Mouse (Mus musculus) ovary, postnatal 14 days (tissue): ENCODE measurements at regions not wholly inside any gene's neighbourhood (a gene's known extent, or its start where the extent isn't known, plus 50 kb on each side); places are given as distances from the start of the nearest gene placed in this dataset.

Experiments used
- DNase-seq: peaks from one replicate; pipeline ENCODE4 v3.0.0; 2022; ENCODE audit warnings: low spot score

- no peak for DNase-seq
Measured at GRCm38 (mm10) chr17:66252926-66253325, 129.6 kb downstream of the Ddx11 start.

GRCm38 (mm10) chr17:66259697-66260096 lies 136.4 kb downstream of the Ddx11 start:
- no peak for DNase-seq

GRCm38 (mm10) chr17:66262681-66263240 lies 139.4 kb downstream of the Ddx11 start:
- DNase-seq: no peak

GRCm38 (mm10) chr17:66263405-66263804 lies 140.1 kb downstream of the Ddx11 start:
- no peak for DNase-seq

- no peak for DNase-seq
Measured at GRCm38 (mm10) chr17:66266803-66267202, 143.5 kb downstream of the Ddx11 start.

- DNase-seq: no peak
Measured at GRCm38 (mm10) chr17:66267831-66268230, 144.5 kb downstream of the Ddx11 start.

- DNase-seq: no peak
Measured at GRCm38 (mm10) chr17:66269567-66269966, 146.2 kb downstream of the Ddx11 start.

- DNase-seq: no peak
Measured at GRCm38 (mm10) chr17:66271906-66272305, 148.6 kb downstream of the Ddx11 start.

GRCm38 (mm10) chr17:66276778-66277177 lies 153.5 kb downstream of the Ddx11 start:
- DNase-seq: peak; percentile 15

GRCm38 (mm10) chr17:66278037-66278436 lies 154.7 kb downstream of the Ddx11 start:
- no peak for DNase-seq

GRCm38 (mm10) chr17:66285295-66285694 lies 162.0 kb downstream of the Ddx11 start:
- DNase-seq: no peak
